Mouse (Mus musculus) myocyte (in vitro differentiated cells): ENCODE results near the gene Gjc1.

Experiments used
- CEBPB ChIP-seq: IDR thresholded peaks from 2 replicates; pipeline ENCODE4 v1.6.1; 2011; ENCODE audit warnings: mild to moderate bottlenecking, moderate library complexity; ENCODE audit not compliant: poor library complexity, insufficient read depth, severe bottlenecking
- E2F4 ChIP-seq: IDR thresholded peaks from one replicate; pipeline ENCODE4 v1.6.1; 2011; ENCODE audit warnings: mild to moderate bottlenecking, control low read depth, moderate library complexity; ENCODE audit not compliant: insufficient read depth
- MAX ChIP-seq: IDR thresholded peaks from one replicate; pipeline ENCODE4 v1.6.1; 2011; ENCODE audit warnings: low read depth, mild to moderate bottlenecking, control low read depth
- MYOD1 ChIP-seq, 3 experiments: IDR thresholded peaks; one replicate each; pipeline ENCODE4 v1.6.1; 2011; ENCODE audit warnings: control low read depth in 2 of 3, low read depth in 2 of 3, mild to moderate bottlenecking in 2 of 3, moderate library complexity in 1 of 3; ENCODE audit not compliant: insufficient read length in 2 of 3, control insufficient read depth in 1 of 3
- MYOG ChIP-seq, 3 experiments: IDR thresholded peaks; one replicate each; pipeline ENCODE4 v1.6.1; 2011; ENCODE audit warnings: control low read depth in 2 of 3, low read depth in 2 of 3, mild to moderate bottlenecking in 2 of 3; ENCODE audit not compliant: insufficient read length in 2 of 3, control insufficient read depth in 1 of 3, insufficient read depth in 1 of 3
- POLR2A ChIP-seq: IDR thresholded peaks from one replicate; pipeline ENCODE4 v1.6.1; 2011; ENCODE audit warnings: low read depth, mild to moderate bottlenecking, control low read depth, moderate library complexity; ENCODE audit not compliant: insufficient read length
- POLR2AphosphoS2 ChIP-seq: IDR thresholded peaks from one replicate; pipeline ENCODE4 v1.6.1; 2011; ENCODE audit warnings: low read depth, control low read depth; ENCODE audit not compliant: insufficient read length
- REST ChIP-seq: IDR thresholded peaks from one replicate; pipeline ENCODE4 v1.6.1; 2011; ENCODE audit warnings: mild to moderate bottlenecking, control low read depth, moderate library complexity; ENCODE audit not compliant: insufficient read depth, insufficient read length
- SRF ChIP-seq: IDR thresholded peaks from one replicate; pipeline ENCODE4 v1.6.1; 2011; ENCODE audit warnings: low read depth; ENCODE audit not compliant: control insufficient read depth, insufficient read length
- TCF12 ChIP-seq: IDR thresholded peaks from one replicate; pipeline ENCODE4 v1.6.1; 2011; ENCODE audit warnings: mild to moderate bottlenecking, control low read depth; ENCODE audit not compliant: poor library complexity, insufficient read depth, severe bottlenecking
- USF1 ChIP-seq: IDR thresholded peaks from one replicate; pipeline ENCODE4 v1.6.1; 2011; ENCODE audit warnings: low read depth, mild to moderate bottlenecking, control low read depth, moderate library complexity

GRCm38 (mm10) chr11:102761309-102762210, 57.9 kb downstream of the Gjc1 start, which contains the start of gene Adam11:
- no peak for TF ChIP-seq TCF12
- no peak for TF ChIP-seq E2F4
- no peak for TF ChIP-seq CEBPB
- no peak for TF ChIP-seq POLR2AphosphoS2
- no peak for TF ChIP-seq POLR2A
- TF ChIP-seq USF1, result no peak
- no peak for TF ChIP-seq MAX
- TF ChIP-seq MYOG (IDR thresholded peaks at IDR 0.05; ENCODE audit: control insufficient read depth in 1 of 3, insufficient read depth in 1 of 3, insufficient read length in 2 of 3, low read depth in 2 of 3), result no peak
- no peak for TF ChIP-seq REST
- no peak for TF ChIP-seq SRF
- TF ChIP-seq MYOD1 (IDR thresholded peaks at IDR 0.05; ENCODE audit: control insufficient read depth in 1 of 3, insufficient read length in 2 of 3, low read depth in 2 of 3), result peak in 1 of 3 experiments; percentile 10
